Mouse (Mus musculus): Measurements from ENCODE around the gene Lhb. TPM values are rescaled to one million over a fixed set of nuclear protein-coding genes. Genes with fewer than 3 reads are reported as not detected.
"Not testable (repeated sequence)": the region's sequence is repeated elsewhere in the genome, so short reads cannot be mapped to it uniquely, and the experiment has no call there.

The Lhb gene
- total RNA-seq, 2 experiments from 2014 or later: not detected

DNA sequence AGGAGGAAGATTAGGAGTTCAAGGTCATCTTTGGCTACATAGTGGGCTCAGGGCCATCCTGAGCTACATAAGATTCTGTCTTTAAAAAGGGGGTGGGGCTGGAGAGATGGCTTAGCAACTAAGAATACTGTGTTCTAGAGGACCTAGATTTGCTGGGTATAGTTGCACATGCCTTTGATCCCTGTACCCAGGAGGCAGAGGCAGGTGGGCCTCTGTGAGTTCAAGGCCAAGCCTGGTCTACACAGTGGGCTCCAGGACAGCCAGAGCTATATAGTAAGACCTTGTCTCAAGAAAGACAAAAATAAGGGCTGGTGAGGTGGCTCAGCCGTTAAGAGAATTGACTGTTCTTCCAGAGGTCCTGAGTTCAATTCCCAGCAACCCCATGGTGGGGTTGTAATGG is 29.4 kb downstream of the Lhb start:
- intact Hi-C loops (cut with DNase I): loop anchor here (2.0 kb wide), 1 partner anchor 111 kb away; no protein-coding TSS in a partner anchor
- no peak for DNase-seq (ENCODE audit: low spot score)

DNA sequence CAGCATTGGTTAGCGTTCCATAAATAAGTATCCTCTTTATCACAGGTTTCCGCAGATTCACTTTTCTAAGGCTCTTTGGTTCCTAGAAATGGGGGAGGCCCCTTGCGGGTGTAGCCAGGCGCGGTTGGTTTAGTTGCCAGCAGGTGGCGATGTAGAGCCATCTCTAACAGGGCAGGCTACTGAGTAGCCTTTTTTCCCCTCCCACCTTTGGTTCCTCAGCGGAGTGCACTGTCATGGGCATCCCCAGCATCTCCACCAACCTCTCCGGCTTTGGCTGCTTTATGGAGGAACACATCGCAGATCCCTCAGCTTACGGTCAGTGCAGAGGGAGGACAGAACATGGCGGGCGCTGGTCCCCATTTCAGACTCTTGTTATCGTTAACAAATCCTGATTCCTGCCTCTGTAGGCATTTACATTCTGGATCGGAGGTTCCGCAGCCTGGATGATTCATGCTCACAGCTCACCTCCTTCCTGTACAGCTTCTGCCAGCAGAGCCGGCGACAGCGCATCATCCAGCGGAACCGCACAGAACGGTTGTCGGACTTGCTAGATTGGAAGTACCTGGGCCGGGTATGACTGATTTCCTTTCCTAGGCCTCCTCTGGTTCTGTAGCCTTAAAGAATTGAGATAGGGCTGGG is 30.8 kb downstream of the Lhb start:
- intact Hi-C loops (cut with DNase I): loop anchor here (2.0 kb wide), 1 partner anchor 109 kb away; no protein-coding TSS in a partner anchor
- peak; percentile 49 for DNase-seq (ENCODE audit: low spot score)

DNA sequence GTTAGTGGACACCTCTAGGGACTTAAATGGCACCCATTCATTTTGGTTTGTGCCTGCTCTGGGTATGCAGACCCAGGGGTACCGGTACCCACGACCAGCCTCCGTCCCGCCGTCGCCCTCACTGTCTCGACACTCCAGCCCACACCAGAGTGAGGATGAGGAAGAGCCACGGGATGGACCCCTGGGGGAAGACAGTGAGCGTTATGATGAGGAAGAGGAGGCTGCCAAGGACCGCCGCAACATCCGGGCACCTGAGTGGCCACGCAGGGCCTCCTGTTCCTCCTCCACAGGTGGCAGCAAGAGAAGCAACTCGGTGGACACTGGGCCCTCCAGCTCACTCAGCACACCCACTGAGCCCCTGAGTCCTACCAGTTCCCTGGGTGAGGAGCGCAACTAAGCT is 34.4 kb downstream of the Lhb start:
- intact Hi-C loops (cut with DNase I): no loop called here
- DNase-seq (ENCODE audit: low spot score): no peak

DNA sequence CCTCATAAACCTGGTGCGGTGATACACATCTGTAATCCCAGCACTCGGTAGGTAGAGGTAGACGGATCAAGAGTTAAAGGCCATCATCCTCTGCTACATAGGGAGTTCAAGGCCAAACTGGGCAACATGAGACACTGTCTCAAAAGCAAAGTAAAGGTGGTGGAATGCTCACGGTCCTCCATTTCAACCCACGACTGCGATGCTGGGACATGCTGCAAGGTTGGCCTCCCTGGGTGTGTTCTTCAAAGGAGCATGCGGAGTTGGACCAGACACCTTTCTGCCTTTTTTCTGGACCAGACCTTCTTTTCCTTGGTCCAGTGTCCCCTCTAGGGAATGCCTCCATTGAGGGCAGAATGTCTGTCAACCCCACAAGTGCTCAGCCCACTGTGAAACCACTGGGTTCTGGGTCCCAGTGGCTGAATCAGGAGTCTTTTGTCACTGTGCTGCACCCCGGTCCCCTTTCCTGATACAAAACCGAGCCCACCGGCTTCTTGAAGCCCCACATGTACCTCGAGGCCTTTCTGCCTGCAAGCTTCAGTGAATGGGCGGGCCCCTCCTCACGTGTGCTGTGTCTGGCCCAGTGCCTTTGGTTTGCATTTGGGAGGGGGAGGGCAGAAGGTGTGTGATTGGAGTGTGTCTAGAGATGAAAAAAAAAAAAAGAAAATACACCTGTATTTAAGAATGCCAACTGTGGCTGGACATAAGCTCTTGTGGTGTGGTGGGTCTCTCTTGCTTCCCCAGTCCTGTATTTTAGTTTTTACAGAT is 35.5 kb downstream of the Lhb start:
- intact Hi-C loops (cut with DNase I): no loop called here

DNA sequence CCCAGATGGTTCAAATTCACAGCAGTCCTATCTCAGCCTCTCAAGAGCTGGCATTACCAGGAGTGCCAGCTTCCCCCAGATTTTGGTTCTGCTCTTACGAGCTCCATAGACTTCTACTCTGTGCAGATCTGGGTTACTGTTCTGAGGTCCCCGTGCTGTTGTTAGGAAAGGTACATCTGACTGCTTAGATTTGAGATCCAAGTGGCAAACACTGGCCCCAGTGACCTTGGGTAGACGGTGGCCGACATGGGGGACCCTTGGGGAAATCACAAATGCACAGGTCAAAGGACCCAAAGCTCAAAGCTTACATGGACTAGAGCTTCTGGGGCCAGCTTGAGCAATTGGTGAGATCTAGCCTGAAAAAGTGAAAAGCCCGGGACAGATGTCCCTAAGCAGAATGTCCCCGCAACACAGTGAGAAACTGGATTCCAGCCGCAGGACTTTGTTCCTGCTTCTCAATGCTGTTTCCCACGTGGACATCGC is 36.1 kb downstream of the Lhb start:
- intact Hi-C loops (cut with DNase I): no loop called here

More for the DNA sequence above, 35.5 kb downstream of the Lhb start:
- DNase-seq (ENCODE audit: low spot score): no peak

DNA sequence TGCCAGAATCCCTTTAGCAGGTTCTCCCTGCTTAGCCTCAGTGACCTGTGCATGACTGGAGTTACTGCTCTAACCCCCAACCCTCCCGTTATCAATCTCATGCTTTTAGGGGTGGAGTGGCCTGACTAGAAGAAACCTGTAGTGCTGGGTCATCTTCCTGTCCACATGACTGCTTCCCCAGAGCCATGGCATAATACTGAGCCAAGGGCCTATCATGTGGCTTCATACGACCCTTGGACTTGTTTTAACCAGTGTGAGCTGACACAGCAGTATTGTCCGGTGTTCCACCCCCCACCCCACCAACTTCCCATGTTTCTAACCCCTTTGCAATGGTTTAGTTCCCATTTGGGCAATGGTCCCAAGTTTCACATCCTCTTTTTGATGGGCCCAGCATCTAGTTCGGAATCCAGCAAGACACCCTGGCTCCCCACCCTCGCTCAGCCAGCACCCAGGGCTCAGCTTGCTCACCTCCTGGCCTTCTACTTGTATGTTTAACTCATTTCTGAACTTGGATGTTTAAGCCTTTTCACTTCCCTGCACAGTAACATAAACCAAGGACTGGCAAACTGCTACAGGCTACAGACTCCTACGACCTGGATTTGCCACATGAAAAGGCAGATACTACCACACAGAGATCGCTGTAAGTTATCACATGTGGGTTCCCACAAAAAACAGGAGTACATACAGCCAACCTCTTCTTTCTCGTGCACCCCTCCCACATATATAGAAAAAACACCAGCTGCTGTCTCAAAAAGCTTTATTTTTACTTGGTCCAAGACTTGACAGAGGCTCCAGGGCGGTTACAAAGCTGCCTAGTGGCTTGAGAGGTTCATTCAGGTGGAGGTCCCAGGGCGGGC is 36.8 kb downstream of the Lhb start:
- no peak for DNase-seq (ENCODE audit: low spot score)
- intact Hi-C loops (cut with DNase I): no loop called here

More for the DNA sequence above, 36.1 kb downstream of the Lhb start:
- DNase-seq (ENCODE audit: low spot score): no peak

DNA sequence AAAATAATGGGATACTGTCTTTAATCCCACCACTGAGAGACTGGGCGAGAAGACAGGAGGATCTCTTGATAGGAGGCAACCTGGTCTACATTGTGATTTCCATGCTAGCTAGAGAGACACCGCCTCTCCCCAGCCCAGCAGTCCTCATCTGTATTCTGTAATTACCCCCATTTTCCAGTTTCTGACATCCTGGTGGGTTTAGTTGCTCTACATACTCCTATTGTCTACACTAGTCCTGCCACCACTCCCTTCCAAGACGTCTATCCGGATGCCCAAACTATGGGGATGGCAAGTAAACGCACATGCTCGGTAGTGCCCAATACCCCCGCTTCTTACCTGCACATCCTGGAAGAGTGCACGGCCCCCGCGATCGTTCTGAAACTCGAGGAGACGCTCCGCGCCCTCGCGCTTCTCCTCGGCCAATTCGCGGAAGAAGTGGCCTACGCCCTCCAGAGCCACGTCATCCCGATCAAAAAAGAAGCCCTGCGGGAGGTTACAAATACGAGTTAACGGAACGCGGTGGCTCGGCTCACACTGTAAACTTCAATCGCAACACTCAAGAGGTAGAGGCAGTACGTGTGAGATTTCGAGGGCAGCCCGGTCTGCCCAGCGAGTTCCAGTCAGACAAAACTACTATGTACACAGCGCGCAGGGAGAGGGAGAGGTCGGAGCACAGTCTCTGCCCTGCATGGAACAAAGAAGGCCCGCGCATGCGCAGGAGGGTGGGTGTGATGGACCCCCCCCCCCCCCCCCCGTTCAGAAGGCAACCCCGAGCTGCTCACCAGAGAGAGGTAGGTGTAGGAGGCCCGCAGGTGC is 38.3 kb downstream of the Lhb start:
- peak; percentile 72 for DNase-seq (ENCODE audit: low spot score)
- intact Hi-C loops (cut with DNase I): no loop called here

DNA sequence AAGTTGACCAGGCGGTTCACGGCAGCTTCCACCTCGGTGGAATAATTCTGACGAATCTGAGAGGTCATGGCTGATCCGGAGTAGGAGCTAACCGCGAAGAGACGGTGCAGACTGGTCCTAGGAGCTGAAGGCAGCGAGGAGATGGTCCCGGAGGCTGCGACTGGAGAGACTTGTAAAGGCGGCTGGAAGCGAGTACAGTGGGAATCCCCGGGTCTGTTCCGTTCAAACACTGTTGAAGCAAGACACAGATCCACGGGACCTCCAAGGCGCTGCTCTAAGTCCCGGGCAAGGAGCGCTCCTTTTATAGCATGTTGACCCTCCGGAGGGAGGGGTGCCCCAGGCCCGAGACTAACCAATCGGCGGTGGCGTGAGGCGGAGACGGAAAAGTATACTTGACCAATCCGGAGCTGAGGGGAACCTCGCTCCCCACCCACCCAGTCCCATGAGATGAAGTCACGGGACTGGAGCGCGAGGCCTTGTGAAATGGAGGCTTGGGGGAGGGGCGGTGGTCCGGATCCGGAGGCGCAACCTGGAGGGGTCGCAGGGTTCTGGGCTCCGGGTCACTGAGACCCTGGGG is 39.0 kb downstream of the Lhb start, which contains the start of gene Ftl1:
Gene Ftl1, minus strand, starts transcription at position 321 of the 577 bp plus-strand sequence.
- peak; percentile 97 for DNase-seq (ENCODE audit: low spot score)
- intact Hi-C loops (cut with DNase I): not testable (repeated sequence)

DNA sequence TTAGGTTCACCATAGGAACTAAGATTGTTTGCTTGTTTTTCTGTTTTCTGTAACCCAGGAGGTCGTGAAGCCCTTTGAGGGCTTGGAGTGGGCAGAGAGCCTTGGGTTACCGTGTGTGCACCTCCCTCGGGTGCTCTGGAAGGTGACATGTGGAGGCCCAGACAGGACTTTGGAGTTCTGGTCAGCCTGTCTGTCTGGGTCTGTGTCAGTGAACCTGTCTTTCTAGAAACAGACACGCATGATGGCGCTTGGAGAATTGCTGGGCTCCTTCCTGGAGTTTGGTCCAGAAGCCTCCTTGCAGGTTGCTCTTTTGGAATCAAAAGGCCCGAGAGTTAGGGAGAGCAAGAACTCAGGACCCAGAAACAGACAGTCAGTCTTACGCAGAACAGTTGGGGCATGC is 39.8 kb downstream of the Lhb start:
- DNase-seq (ENCODE audit: low spot score): no peak
- intact Hi-C loops (cut with DNase I): no loop called here

DNA sequence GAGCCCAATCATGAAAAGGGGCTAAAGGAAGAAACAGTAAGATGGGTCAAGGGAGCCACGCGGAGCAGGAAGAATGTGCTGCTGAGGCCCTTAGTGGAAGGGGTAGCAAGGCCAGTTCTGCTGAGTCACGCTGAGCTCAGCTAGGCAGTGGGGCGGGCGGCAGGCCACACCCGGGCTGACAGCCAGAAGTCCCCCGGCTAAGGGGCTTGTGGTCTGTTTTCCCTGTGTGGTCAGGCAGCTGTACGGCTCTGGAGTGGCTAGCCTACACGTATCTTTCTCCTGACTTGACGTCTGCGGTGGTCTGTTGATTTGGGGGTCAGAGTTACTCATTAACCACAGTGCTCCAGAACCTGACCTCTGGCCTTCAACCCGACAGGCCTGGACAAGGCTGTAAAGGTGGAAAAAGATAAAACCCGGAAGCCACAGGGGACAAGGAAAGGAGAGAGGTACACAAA is 40.3 kb downstream of the Lhb start:
- intact Hi-C loops (cut with DNase I): no loop called here

DNA sequence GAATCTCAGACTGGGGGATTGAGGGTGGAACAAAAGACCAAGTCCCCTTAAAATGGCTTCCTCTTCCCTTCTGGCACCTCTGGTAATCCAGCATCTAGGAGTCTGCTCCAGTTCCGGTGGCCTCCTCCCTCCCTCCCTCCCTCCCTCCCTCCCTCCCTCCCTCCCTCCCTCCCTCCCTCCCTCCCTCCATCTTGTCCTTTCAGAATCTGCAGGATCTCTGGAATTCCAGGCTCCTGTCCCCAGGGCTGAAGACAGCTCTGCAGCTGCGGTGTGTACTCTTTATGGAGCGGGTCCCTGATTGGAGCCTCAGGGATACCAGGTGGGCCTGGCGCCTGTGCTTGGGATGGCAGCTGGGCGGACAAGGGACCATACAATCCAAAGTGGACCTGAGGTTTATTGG is 40.7 kb downstream of the Lhb start:
- no peak for DNase-seq (ENCODE audit: low spot score)
- intact Hi-C loops (cut with DNase I): no loop called here

More for the DNA sequence above, 40.3 kb downstream of the Lhb start:
- no peak for DNase-seq (ENCODE audit: low spot score)

DNA sequence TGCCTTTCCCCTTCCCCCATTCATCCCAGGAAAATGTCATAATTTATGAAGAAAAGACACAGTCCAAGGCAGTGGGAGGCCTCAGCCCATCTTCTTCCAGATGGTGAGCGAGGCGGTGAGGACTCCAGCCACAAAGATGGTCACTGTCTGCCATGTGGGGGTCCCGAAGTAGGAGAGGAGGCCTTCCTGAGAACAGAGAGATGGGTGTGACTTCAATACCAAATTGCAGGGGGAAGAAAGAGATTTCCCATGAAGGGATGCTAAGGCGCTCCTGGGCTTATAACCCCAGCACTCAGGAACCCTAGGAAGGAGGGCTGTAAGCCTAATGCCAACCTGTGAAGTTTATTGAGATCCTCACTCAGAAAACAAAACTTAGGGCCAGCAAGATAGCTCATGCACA is 41.2 kb downstream of the Lhb start:
- intact Hi-C loops (cut with DNase I): no loop called here

DNA sequence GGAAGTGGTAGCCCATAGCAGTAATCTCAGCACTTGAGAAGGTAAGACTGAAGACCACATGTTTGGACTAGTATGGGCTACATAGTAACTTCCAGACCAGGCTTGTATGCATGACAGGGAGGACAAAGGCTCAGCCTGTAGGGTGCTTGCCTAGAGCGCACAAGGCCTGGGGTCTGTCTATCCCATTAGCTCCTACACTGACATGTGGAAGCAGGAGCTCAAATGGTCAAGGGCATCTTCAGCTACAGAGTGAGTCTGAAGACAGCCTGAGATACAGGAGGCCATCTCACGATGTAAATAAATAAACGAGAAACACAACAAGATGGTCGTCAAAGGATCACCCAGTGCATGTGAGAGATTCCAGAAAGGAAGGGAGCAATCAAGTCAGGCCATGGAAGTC is 41.7 kb downstream of the Lhb start:
- intact Hi-C loops (cut with DNase I): no loop called here
- DNase-seq (ENCODE audit: low spot score): no peak

More for the DNA sequence above, 41.2 kb downstream of the Lhb start:
- DNase-seq (ENCODE audit: low spot score): no peak

DNA sequence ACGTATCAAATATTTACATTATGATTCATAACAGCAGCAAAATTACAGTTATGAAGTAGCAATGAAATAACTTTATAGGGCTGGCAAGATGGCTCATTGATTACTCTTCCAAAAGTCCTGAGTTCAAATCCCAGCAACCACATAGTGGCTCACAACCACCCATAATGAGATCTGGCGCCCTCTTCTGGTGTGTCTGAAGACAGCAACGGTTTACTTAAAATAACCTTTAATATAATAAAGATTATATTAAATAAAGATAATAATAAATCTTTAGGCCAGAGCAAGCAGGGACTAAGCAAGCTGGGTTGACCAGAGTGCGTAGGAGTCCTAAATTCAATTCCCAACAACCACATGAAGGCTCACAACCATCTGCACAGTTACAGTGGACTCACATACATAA is 42.2 kb downstream of the Lhb start:
- intact Hi-C loops (cut with DNase I); DNase-seq (ENCODE audit: low spot score): not testable (repeated sequence)

DNA sequence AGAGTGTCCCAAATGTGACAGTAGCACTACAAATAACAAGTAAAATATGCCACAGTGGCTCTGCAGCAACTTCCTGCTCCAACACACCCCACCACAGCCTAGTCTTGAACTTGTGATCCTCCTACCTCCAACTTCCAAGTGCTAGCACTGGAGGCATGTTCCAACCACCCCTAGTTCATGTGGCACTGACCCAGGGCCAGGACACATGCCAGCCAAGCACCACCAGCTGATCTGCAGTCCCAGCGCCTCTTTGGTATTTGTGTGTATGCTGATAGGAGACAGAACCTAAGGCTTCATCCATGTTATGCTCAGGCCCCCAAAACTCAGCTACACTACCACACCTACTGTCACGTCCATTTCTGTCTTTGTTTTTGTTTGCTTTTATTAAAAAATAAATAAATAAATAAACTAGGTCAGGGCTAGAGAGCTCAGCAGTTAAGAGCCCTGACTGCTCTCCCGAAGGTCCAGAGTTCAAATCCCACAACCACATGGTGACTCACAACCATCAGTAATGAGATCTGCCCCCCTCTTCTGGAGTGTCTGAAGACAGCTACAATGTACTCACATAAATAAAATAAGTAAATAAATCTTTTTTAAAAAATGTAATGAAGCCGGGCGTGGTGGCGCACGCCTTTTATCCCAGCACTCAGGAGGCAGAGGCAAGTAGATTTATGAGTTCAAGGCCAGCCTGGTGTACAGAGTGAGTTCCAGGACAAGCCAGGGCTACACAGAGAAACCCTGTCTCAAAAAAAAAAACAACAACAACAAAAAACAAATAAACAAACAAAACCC is 43.6 kb downstream of the Lhb start:
- intact Hi-C loops (cut with DNase I): no loop called here
- DNase-seq (ENCODE audit: low spot score): no peak

DNA sequence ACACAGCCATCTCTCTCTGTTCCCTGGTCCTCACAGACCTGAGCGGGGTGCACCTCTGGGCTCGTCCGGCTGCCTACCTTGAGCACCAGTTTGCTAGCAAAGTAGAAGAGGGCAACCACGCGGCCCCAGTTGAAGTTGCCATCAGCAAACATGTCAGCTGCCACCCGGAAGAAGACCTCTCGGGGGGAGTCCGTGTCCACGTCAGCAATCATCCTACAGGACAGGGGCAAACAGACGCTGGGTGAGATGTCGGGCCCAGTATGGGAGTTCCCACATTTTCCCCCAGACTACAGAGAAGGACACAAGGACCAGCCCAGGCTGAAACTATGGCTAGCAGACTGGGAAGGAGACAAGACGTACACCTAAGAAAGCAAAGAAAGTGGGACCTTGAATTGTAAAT is 44.5 kb downstream of the Lhb start:
- intact Hi-C loops (cut with DNase I): no loop called here

DNA sequence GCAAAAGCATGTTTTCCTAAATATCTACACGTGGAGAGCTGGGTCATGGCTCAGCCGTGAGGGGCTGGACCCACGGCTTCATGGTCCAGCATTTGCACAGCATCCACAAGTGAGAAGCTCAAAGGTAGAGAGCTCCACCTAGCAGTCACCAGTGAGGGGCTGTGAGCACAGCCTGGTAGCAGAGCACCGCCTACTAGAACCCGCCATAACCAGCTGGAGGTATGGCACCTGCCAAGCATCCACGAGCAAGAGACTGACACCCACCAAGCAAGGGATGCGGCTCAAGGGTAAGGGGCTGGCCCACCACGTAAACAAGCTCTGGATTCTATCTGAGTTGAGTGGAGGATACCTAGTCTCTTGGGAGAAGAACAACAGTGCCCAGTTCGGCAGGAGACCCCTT is 44.9 kb downstream of the Lhb start:
- no peak for DNase-seq (ENCODE audit: low spot score)
- intact Hi-C loops (cut with DNase I): no loop called here

More for the DNA sequence above, 44.5 kb downstream of the Lhb start:
- DNase-seq (ENCODE audit: low spot score): no peak

All from heart, postnatal 25 days (tissue).